Mouse (Mus musculus): ENCODE data around the gene Sdc4.

GRCm38 (mm10) chr2:164443460-164444000 is at the start of gene Sdc4:
- TF ChIP-seq POLR2A (IDR thresholded peaks at IDR 0.05; ENCODE audit: borderline replicate concordance, low read depth, low read length) (no peak), CTCF (IDR thresholded peaks at IDR 0.05; ENCODE audit: low read depth, low read length) (no peak)
